Mouse (Mus musculus) kidney, adult 8-10 months (tissue): Measurements from ENCODE around the gene Dpf3.
A peak's percentile ranks its signal among the peaks of the same experiment; 100 is the strongest.

ENCODE experiments used
- DNase-seq, 2 experiments: peaks; one replicate each; pipeline ENCODE4 v3.0.0; 2022

Gene Dpf3

DNA sequence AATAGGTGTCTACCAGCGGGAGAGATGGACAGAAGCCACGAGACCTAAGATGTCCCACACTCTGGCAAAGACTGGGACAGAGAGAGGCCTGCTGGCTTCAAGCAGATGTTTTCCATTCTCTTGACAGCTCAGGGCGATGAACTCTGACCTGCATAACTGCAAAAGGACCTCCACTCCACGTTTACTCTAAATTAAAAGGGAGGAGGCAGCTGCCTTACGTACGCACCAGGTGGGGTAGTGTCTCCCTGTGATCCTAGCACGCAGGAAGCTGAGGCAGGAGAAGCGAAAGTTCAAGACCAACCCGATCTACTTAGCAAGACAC lies 8.4 kb upstream of the Dpf3 start:
- DNase-seq = no peak

DNA sequence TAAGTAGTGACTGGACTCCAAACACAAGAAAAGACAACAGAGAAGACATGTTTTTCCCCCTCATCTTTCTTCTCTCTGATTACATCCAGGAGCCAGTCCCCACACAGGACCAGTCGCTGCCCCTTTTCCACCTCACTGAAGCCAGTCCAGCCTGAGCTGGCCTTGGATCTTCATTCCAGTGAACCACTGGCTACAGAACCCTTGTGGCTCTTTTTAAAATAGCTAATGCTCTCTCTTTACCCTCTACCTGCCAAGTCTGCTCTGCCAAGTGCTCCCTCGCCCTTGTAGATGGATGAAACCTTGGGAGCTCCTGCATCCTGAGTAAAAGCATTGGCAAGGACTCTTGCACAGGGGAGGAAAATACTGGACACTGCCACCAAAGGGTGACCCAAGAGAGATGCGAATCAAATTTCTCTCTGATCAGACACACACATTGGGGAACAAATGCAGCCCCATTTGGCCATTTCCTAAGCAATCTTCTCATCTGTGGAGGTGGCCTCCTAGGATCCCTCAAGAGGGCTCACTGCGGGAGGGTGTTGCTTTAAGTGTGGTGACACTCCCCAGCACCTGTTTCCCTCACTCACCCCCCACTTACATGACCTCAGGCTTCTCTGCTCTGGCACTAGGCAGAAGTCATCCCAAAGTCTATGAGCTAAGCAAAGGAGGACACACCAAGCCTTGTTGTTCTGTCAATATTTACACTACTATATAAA lies 7.9 kb upstream of the Dpf3 start:
- DNase-seq = no peak

DNA sequence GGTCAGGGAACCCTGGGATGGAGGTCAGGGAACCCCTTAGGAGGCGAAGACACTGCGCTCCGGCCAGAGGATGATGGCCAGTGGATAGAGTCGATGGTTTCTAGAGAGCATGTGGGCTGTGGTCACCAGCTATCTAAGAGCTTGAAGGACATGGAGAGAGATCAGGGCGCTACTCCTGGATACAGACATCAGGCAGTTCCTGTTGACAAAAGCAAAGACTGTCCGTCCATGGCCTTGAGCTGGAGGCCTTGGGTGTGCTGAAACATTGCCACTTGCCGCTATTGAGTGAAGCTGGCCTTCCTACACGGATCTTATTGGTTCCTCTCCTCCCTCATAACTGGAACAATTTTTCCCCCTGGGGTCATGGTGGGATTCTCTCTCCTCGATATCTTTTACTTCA lies 6.7 kb upstream of the Dpf3 start:
- no peak for DNase-seq

DNA sequence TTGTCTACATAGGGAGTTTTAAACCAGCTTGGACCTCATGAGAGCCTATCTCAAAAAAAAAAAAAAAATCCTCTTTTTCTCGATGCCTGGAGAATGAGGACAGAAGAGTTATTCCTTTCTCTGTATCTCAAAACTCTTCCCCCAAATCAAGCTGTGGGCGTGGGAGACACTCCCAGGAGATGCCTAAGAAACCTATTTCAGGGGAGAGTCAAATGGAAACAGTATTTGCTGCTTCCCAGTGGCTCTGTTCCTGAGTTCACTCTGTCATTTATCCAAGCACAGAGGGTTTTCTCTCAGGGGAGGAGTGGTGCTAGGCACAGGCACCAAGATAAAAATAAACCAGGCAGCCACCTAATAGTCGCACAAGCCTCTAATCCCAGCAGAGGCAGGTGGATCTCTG lies 5.3 kb upstream of the Dpf3 start:
- no peak for DNase-seq

DNA sequence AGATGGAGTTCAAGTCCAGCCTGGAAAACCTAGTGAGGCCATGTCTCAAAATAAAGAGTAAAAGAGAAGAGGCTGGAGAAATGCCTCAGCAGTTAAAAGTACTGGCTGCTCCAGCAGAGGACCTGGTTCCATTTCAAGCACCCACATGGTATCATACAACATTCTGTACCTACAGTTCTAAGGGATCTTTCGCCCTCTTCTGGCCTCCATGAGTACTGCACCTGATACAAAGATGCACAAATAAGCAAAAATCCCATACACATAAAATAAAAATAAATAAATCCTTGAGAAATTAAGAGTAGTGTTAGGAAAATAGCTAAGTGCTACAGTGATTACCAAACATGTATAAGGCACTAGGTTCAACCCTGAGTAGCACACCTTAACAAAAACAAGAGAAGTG lies 4.1 kb upstream of the Dpf3 start:
- peak in 1 of 2 experiments; percentile 34 for DNase-seq

DNA sequence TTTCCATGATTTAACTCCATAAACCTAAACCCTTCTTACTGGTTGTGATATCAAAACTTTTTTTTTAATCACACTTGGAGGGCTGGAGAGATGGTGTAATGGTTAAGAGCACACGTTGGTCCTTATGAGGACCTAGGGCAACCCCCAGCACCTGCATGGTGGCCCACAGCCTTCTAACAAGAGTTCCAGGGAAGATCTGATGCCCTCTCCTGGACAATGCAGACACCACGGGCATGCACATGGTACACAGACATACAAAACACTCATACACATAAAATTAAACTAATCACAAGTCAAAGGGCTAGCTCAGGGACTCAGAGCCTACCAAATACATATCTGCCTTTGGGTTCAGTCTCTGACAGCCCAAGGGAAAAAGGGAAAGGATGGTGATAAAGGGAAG lies 2.2 kb upstream of the Dpf3 start:
- DNase-seq = no peak

DNA sequence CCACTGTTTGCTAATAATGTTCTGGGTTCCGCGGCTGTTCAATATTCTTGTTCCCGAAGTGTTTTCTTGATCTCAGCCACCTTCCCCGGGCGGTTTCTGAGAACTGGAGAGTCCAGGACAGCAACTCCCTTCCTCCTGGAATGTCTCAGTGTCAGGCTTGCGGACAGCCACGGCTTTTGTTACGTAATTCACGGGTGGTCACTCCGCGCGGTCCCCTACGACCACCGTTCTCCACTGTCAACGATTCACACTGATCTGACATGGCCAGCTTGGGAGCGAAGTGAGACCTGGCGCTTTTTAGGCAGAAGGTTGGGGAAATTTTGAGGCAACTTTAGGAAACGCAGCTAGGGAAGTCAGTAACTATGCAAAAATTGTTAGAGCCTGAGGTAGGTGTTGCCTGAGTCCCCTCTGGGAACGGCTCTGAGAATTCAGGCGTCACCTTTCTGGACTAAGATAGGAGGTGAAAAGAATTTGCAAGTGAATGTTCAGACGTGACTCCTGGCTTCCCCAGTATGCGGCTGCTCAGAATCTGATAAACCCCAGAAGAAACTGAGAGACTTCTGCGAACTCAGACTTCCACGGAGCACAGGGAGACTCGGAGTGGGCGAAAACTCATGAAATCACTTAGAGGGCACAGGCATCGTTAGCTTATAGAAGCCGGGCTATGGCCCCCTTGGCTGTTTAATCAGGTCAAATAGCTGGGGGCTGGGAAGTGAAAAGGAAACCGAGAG lies 860 bp upstream of the Dpf3 start:
- peak; percentile 18 to 45 for DNase-seq

DNA sequence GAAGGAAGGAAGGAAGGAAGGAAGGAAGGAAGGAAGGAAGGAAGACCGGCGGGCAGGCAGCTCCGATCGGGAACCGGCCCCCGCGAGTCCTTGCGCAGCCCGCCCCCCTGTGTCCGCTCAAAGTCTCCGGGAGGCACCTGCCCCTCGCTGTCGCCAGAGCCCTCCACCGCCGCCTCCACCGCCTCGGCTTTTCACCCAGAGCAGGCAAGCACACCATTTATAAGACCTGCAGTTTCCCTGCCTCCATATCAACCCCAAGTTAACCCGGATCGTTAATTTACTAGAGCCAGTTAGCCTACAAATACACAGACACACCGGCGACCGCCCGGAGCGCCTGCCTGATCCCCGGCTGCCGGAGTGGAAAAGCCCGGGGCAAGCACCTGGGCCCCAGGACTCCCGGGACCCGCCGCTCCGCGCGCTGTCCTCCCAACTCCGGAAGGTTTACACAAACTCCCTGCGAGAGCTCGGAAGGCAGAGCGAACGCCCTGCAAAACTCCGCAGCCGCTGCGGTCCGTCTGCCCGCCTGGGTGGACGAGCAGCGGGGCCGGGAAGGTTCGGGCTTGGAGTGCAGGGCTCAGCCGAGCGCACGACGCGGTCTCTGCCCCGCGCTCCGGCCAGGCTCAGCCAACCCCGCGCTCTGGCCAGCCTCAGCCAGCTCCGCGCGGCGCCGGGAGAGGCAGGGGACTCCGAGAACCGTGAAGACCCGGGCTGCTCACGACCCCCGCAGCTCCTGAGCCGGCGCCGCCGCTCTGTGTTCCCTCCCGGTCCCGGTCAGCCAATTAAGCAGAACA lies 650 bp downstream of the Dpf3 start:
- DNase-seq = peak; percentile 26 to 44

DNA sequence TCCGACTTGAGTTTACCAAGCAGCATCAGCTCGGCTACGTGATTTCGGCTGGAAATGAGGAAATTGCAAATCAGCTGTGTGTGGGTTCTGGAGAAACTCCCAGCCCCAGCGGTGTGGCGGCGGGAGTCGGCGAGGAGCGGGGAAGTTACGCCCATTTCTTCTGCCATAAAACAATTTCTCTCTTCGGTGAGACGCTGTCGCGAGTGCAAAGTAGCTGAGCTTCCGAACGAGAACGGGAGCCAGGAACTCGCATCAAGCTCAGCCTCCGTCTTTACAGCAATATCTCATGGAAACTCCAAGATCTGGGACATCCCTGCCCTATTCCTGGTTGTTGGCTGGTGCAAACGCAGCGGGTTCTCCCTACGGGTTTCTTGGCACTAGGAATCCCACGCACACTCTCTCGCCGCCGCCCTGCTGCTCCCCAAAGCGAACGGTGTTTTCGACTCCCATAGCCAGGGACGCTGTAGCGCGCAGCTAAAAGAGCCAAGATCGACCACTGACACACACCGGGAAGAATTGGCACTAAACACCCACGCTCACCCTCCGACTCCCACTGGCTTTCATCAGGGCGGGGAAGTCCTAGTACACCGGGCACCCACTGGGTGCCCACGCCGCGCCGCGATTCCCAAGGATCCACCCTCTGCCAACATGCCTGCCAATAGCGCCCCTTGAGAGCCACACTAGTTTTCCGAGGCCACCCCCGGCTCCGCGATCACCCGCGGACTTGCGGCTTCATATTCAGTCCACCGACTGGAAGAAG lies 1.4 kb downstream of the Dpf3 start:
- no peak for DNase-seq

DNA sequence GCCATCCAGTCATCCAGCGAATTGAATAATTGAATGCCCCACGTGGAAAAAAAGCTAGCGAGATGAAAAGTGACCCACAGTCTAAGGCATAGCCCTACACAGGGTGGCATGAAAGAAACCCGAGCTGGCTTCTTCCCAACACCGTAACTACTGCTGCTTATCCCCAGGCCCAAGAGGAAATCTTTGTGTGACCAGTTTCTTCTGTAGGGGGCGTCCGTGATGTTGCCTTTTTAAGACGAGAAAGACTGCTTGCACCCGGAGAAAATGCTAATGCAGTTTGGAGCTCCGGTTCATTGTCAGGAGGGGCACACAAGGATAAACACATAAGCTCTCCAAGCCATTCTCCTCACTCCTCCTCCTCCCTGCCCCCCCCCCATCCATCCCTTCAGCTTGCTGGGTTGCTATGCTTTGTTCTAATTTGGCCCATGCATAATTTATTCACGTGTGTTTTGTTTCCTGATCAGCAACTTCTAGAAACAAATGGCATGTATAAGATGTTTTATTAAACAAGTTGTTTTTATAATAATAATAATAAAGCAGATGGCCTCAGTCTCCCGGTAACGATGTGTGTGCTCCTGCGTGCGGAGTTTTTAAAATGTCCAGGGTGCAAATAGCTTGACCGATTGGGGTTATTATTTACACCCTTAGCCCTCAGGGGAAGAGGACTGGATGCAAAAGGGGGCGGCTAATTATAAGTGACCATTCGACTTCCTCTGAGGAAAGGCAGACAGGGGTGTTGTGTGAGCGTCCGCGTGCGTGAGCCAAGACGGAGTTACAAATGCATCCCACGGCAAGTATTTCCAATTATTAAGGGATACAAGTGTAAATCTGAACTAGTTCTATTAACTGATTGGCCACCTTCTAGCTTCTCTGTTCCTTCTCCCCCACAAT lies 2.4 kb downstream of the Dpf3 start:
- no peak for DNase-seq

DNA sequence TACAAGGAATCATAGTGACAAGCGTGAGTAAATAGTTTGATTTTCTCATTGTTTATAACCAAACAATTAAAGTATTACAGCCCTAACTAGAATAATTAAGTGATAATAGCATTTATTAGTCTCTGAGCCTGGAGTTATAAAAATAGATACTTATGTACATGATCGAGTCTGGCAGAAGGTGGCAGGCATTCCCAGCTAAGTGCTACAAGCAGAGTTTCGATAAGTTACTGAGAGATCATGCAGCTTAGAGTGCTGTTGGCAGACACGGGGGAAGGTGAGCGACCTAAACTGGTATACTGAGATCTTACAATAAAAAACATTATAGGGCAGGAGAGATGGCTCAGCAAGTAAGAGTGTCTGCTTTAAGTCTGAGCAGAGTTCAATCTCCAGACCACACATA lies 3.9 kb downstream of the Dpf3 start:
- no peak for DNase-seq

DNA sequence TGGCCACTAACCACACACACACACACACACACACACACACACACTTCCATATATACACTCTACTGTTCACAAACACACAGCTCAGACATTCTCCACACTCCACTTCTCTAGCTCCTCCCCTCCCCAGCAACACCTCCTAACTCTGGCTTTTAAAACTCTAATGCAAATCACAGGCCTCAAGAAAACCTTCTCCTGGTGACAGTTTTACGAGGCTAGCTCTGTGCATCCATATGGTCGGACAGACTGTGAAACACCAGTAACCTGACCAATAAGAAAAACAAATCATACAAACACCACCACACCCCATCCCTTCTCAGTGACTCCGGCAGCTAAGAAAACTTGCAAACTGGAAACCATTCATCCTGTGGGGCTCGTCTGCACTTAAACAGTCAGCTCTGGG lies 6.1 kb downstream of the Dpf3 start:
- no peak for DNase-seq

DNA sequence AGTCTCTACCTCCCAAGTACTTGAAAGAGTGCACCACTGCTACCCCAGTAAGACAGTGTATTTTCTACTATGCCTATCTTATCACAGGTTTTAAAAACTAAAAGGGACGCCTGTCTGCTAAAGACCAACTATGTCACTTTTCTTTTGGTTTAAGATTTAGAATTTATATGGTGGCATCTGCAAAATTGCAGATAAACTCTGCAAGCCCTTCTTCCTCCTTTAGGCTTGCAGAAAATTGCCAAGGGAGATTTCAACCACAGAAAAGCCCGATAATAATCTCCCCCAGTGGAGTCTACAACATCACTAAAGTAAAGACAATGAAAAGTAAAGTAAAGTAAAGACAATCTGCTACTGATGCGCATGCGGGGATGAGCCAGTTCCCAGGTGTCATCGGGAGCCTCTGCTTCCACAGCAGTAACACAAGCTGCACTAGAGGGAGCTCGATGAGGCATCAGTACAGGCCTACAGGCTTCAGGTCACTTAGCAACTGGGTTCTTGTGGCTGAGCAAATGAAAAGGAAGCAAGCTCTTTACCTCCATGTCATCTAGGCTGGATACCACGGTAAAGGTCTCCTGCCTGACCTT lies 7.6 kb downstream of the Dpf3 start:
- no peak for DNase-seq

DNA sequence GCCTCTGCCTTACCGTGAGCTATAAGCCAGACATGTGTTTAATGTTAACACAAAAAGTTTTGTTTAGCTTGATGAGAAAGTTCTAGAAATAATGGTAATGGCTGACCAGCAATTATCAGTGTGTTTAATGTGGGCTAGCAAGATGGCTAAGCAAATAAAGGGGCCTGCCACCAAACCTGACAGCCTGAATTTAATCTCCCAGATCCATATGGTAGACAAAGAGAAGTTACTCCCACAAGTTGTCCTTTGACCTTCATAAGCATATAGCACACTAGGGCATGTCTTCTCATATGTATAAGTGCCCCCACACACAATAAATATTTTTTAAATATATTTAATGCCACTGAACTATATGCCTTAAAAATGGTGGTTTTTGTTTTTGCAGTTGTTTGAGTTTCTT lies 8.4 kb downstream of the Dpf3 start:
- DNase-seq = no peak

DNA sequence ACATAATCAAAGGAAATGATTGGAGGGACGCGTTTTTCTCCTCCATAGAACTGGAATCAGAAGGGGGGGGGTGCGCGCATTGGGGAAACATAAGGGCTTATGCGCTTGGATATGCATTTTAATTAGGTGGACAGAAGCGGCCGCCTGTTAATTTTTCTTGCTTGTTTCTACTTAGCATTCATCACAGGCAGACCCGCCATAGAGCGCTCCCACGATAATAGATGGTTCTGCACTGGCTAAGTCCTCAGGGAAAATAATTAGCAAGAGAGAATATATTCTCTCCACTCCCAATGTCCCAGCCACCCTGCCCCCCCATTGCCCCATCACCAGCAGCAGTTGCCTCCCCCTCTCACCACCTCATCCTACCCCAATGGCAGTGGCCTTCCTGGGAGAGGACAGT lies 11.2 kb downstream of the Dpf3 start:
- no peak for DNase-seq

DNA sequence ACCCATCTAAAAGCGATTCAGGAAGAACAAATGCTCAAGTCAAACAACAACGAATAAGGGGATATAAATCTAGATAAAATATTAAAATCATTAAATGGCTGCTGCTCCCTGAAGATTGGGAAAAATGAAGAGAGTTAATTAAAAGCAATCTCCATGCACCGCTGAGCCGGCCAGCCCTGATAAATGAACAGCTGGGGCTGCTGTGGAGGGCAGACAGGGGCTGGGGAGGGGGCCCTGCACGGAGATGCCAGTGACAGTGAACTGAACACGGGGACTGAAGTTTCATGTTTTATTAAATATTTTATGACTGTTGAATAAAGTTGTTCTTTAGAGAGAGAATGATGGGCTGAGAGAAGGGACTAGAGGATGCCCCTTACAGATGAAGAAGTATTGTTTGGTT lies 12.1 kb downstream of the Dpf3 start:
- DNase-seq = no peak

DNA sequence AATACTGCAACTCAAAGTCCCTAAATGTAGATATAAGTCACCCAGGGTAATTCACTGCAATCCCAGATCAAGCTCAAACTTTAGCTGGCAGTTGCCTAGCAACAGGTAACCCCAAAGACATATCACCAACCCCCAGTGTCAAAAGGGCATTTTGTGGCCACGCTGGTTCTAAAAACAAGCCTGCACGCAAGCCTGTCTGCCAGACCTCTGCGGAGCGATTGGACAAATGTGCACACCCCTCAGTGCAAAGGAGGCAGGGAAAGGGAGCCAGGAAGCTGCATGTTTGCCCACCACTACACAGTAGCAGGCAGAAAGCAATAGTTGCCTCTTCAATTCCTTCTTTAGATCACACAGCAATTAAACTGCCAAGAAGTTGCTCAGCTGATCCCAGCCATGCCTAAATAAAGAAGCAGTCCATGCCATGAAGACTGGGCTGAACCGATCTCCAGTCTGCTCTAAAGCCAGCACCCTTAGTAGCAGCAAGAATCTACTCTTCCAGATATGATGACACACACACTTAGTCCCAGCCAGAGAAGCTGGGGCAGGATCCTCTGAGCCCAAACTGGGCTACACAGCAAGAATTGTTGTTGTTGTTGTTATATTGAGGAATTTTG lies 13.4 kb downstream of the Dpf3 start:
- DNase-seq = no peak

DNA sequence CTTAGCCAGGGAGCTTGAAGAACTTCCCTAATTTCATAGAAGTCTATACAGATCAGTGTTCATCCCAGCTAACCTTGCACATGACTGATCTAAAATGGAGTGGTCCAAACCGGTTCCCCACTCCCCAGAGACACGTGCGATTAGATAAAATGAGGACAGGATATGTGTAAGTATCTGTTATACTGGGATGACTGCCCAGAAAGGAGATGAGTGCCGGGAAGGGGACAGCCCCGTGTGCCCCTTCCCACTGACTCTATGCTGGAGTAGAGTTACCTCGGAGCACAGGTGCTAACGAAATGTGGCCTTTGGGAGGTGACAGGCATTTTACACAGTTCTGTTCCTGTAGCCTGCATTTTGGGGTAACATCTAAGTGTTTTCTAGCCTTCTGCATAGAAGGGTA lies 15.8 kb downstream of the Dpf3 start:
- no peak for DNase-seq

DNA sequence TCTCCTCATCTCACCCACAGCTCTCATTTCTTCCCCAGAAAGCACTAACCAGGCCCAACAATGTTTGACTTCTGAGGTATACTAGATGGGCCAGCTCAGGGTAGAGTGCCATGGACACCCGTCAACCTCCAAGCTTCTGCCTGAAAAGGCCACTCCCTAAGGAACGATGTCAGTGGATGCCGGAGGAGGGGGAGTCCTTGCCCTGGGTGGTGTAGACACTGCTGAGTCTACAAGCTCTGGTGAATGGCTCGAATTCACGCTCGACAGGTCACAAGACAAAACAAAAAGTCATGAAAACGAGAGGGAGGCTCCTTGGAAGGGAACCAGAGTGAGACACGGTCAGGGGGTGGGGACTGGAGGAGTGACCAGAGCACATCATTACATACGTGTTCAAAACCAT lies 17.4 kb downstream of the Dpf3 start:
- DNase-seq = no peak

DNA sequence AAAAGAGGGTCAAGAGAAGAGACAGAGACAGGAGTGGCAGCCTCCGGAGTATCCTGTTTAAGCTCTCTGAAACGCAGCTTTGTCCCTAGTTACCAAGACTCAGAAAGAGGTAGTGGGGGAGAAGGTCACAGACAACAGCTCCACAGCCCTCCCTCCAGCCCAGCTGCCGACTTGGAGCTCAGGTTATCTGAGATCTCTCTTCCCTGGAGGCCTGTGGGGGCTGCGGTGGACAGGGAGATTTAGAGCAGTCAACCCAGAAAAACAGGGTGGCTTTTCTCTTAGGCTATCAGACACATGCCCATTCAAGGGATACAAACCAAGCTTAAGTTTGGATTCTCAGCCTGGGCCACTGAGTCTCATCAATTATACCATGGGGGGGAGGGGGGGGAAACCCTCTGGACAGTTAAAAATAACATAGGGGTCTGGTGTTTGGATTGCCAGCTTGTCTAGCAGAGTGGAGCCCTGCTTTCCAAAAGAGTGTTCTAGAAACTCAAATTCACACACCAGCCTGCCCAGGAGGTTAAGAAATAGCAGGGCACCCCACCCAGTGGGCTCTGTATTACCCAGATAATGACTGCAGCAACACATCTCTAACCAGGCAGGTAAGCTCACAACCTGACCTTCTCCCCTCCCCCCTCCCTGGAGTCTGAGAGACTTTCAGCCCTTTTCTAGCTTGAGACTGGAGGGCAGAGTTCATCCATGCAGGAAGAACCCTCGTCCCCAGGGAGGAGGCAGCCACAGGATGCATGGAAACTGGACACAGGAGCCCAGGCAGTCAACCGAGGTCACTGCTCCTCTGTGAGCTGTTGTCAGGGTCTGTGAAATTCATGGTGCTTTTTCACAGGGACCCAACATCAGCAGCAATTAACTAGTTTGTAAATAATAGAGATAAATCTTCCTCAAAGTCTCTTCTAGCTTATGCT lies 20.7 kb downstream of the Dpf3 start:
- peak; percentile 57 to 71 for DNase-seq
